29 mouse cellular contexts compared by ENCODE assay signal in genomic region chr2:131706565-131706964, GRCm38 (mm10).
DNase-seq lines count a peak whose midpoint lies in the region; ATAC-seq and TF ChIP-seq lines count a peak whose summit lies in the region.
"Had no signal": no experiment of that assay in that cellular context is flagged by ENCODE, and none has a peak within 500 bp of the region (broad histone marks: within the 10 kb centered on the region; RNA-seq: fewer than 3 reads in every experiment).

No protein-coding gene starts in this region.

- DNase-seq in heart, embryonic 10.5 days (ENCODE audit: low spot score) = no peak
- DNase-seq in heart, adult 8-10 months (ENCODE audit: low spot score) = no peak
- DNase-seq in kidney, postnatal 36 days = peak; percentile 3 to 11
- DNase-seq in kidney, adult 18-20 months = no peak
- DNase-seq in lung, postnatal 36 days = peak; percentile 3
- no peak for DNase-seq in lung, postnatal 0 days (ENCODE audit: low spot score)
- DNase-seq: adrenal gland, adult 2 months; cerebellum, adult 11-12 months; cerebellum, postnatal 36 days; embryo, embryonic 11 days; gastrocnemius, postnatal 25 days; heart, adult 2 months; heart, postnatal 14 days; left cerebral cortex, postnatal 4 days; retina, postnatal 1 day; right cerebral cortex, postnatal 25 days; spleen, adult 18-20 months had no signal

- H3K9ac ChIP-seq in lung, postnatal 0 days (replicated peaks; ENCODE audit: low read depth) = no peak overlapping the region
- no peak overlapping the region for H3K9ac ChIP-seq in liver, embryonic 12.5 days
- H3K9ac ChIP-seq: embryonic facial prominence, embryonic 15.5 days; forebrain, embryonic 15.5 days; hindbrain, embryonic 12.5 days; limb, embryonic 15.5 days; liver, embryonic 15.5 days; midbrain, embryonic 15.5 days; neural tube, embryonic 13.5 days had no signal

- H3K36me3 ChIP-seq in heart, embryonic 10.5 days = no peaks in the 10 kb centered on the region
- no peaks in the 10 kb centered on the region for H3K36me3 ChIP-seq in lung, postnatal 0 days (ENCODE audit: insufficient read depth, low read length)
- H3K36me3 ChIP-seq in myocyte (ENCODE audit: control insufficient read depth, insufficient read depth) = no peaks in the 10 kb centered on the region
- no peaks in the 10 kb centered on the region for H3K36me3 ChIP-seq in liver, embryonic 12.5 days
- H3K36me3 ChIP-seq: embryonic facial prominence, embryonic 15.5 days; forebrain, embryonic 15.5 days; hindbrain, embryonic 12.5 days; limb, embryonic 15.5 days; liver, embryonic 15.5 days; midbrain, embryonic 15.5 days; neural tube, embryonic 13.5 days had no signal

- H3K4me1 ChIP-seq in heart, embryonic 10.5 days = peaks cover 28% of the 10 kb centered on the region
- no peaks in the 10 kb centered on the region for H3K4me1 ChIP-seq in lung, postnatal 0 days (ENCODE audit: insufficient read depth, low read depth, low read length)
- no peaks in the 10 kb centered on the region for H3K4me1 ChIP-seq in liver, embryonic 12.5 days
- H3K4me1 ChIP-seq: embryonic facial prominence, embryonic 15.5 days; forebrain, embryonic 15.5 days; hindbrain, embryonic 12.5 days; limb, embryonic 15.5 days; liver, embryonic 15.5 days; midbrain, embryonic 15.5 days; neural tube, embryonic 13.5 days had no signal

- TF ChIP-seq POLR2A in myocyte (IDR thresholded peaks at IDR 0.05; ENCODE audit: insufficient read length, low read depth) = no peak

- no peak for ATAC-seq in lung, postnatal 0 days
- no peak for ATAC-seq in liver, embryonic 12.5 days
- ATAC-seq: forebrain, embryonic 15.5 days; intestine, postnatal 0 days; midbrain, embryonic 15.5 days had no signal

- no peak for TF ChIP-seq EP300 in lung, postnatal 0 days (IDR thresholded peaks at IDR 0.05)

- no peaks in the 10 kb centered on the region for H3K9me3 ChIP-seq in heart, embryonic 10.5 days
- no peaks in the 10 kb centered on the region for H3K9me3 ChIP-seq in lung, postnatal 0 days (ENCODE audit: low read length)
- no peaks in the 10 kb centered on the region for H3K9me3 ChIP-seq in liver, embryonic 12.5 days (replicated peaks)
- H3K9me3 ChIP-seq: embryonic facial prominence, embryonic 15.5 days; forebrain, embryonic 15.5 days; hindbrain, embryonic 12.5 days; limb, embryonic 15.5 days; liver, embryonic 15.5 days; midbrain, embryonic 15.5 days; neural tube, embryonic 13.5 days had no signal

- no peaks in the 10 kb centered on the region for H3K27me3 ChIP-seq in heart, embryonic 10.5 days (ENCODE audit: insufficient read depth, poor library complexity, severe bottlenecking)
- no peaks in the 10 kb centered on the region for H3K27me3 ChIP-seq in lung, postnatal 0 days (replicated peaks; ENCODE audit: insufficient read depth, low read length)
- H3K27me3 ChIP-seq in myocyte (ENCODE audit: control insufficient read depth, insufficient read depth, insufficient read length) = no peaks in the 10 kb centered on the region
- no peaks in the 10 kb centered on the region for H3K27me3 ChIP-seq in liver, embryonic 12.5 days (replicated peaks)
- H3K27me3 ChIP-seq: embryonic facial prominence, embryonic 15.5 days; forebrain, embryonic 15.5 days; hindbrain, embryonic 12.5 days; limb, embryonic 15.5 days; liver, embryonic 15.5 days; midbrain, embryonic 15.5 days; neural tube, embryonic 13.5 days had no signal

- WGBS in heart, embryonic 10.5 days = 76% methylated on average over 4 of the region's 4 CpGs
- 69% methylated on average over 4 of the region's 4 CpGs for WGBS in lung, postnatal 0 days
- 62% methylated on average over 4 of the region's 4 CpGs for WGBS in liver, embryonic 12.5 days (ENCODE audit: insufficient replicate concordance)

- H3ac ChIP-seq in myocyte (ENCODE audit: control insufficient read depth, insufficient read length) = no peak overlapping the region

- TF ChIP-seq CTCF in lung, postnatal 0 days (IDR thresholded peaks at IDR 0.05) = no peak

- no peak overlapping the region for H3K4me2 ChIP-seq in lung, postnatal 0 days (replicated peaks; ENCODE audit: low read depth, low read length)
- peak overlapping the region; percentile 7 for H3K4me2 ChIP-seq in myocyte (ENCODE audit: low read depth)
- no peak overlapping the region for H3K4me2 ChIP-seq in liver, embryonic 12.5 days
- H3K4me2 ChIP-seq: embryonic facial prominence, embryonic 15.5 days; forebrain, embryonic 15.5 days; hindbrain, embryonic 12.5 days; limb, embryonic 15.5 days; liver, embryonic 15.5 days; midbrain, embryonic 15.5 days; neural tube, embryonic 13.5 days had no signal

- no peaks in the 10 kb centered on the region for H3K79me2 ChIP-seq in myocyte (ENCODE audit: control insufficient read depth, insufficient read depth)

- no peak overlapping the region for H3K4me3 ChIP-seq in heart, embryonic 10.5 days
- H3K4me3 ChIP-seq in lung, postnatal 0 days (ENCODE audit: low read depth, low read length) = no peak overlapping the region
- no peak overlapping the region for H3K4me3 ChIP-seq in myocyte
- H3K4me3 ChIP-seq in liver, embryonic 12.5 days = no peak overlapping the region
- H3K4me3 ChIP-seq: embryonic facial prominence, embryonic 15.5 days; forebrain, embryonic 15.5 days; heart, adult 2 months; hindbrain, embryonic 12.5 days; left cerebral cortex, adult 2 months; limb, embryonic 15.5 days; liver, embryonic 15.5 days; midbrain, embryonic 15.5 days; neural tube, embryonic 13.5 days had no signal

- 0 out of 2 replicates have a peak overlapping the region, but pooled peaks have one; percentile 10 for H3K27ac ChIP-seq in heart, embryonic 10.5 days
- H3K27ac ChIP-seq in lung, postnatal 0 days (ENCODE audit: low read length) = no peak overlapping the region
- H3K27ac ChIP-seq in liver, embryonic 12.5 days = no peak overlapping the region
- H3K27ac ChIP-seq: embryonic facial prominence, embryonic 15.5 days; forebrain, embryonic 15.5 days; heart, adult 2 months; hindbrain, embryonic 12.5 days; left cerebral cortex, adult 2 months; limb, embryonic 15.5 days; liver, embryonic 15.5 days; macrophage; midbrain, embryonic 15.5 days; neural tube, embryonic 13.5 days had no signal

TF ChIP-seq in myocyte, 11 proteins besides CTCF, POLR2A, EP300 and RAD21:
- TF ChIP-seq POLR2AphosphoS2 (IDR thresholded peaks at IDR 0.05; ENCODE audit: insufficient read length, low read depth) (no peak), MYOG (IDR thresholded peaks at IDR 0.05; ENCODE audit: control insufficient read depth in 1 of 3, insufficient read depth in 1 of 3, insufficient read length in 2 of 3, low read depth in 2 of 3) (no peak), CEBPB (IDR thresholded peaks at IDR 0.05; ENCODE audit: insufficient read depth, poor library complexity, severe bottlenecking) (no peak), REST (IDR thresholded peaks at IDR 0.05; ENCODE audit: insufficient read depth, insufficient read length) (no peak), TCF12 (IDR thresholded peaks at IDR 0.05; ENCODE audit: insufficient read depth, poor library complexity, severe bottlenecking) (no peak), MAX (IDR thresholded peaks at IDR 0.05; ENCODE audit: low read depth) (no peak), SRF (IDR thresholded peaks at IDR 0.05; ENCODE audit: control insufficient read depth, insufficient read length, low read depth) (no peak), USF1 (IDR thresholded peaks at IDR 0.05; ENCODE audit: low read depth) (no peak), MYOD1 (IDR thresholded peaks at IDR 0.05; ENCODE audit: control insufficient read depth in 1 of 3, insufficient read length in 2 of 3, low read depth in 2 of 3) (no peak), E2F4 (IDR thresholded peaks at IDR 0.05; ENCODE audit: insufficient read depth) (no peak)

Comparison
In these comparisons a context has a peak if more than half of its experiments do, and no peak if none do; other contexts are left out.
1. DNase-seq: peak in kidney, postnatal 36 days (2 of 2) and lung, postnatal 36 days (single experiment); none in heart, embryonic 10.5 days (single experiment), heart, adult 8-10 months (single experiment), kidney, adult 18-20 months (single experiment) and lung, postnatal 0 days (single experiment).